Mouse (Mus musculus): ENCODE measurements around the gene Rfc4.
"Not testable (repeated sequence)": the region's sequence is repeated elsewhere in the genome, so short reads cannot be mapped to it uniquely, and the experiment has no call there.

The Rfc4 gene

GRCm38 (mm10) chr16:23106121-23106520, 21.4 kb downstream of the Rfc4 start:
- in situ Hi-C loops (cut with MboI, MseI): loop anchor here in 1 of 2 experiments (25.0 kb wide), 1 partner anchor 844 kb away; the partner anchor contains the start of gene Tra2b

GRCm38 (mm10) chr16:23103841-23104240, 23.7 kb downstream of the Rfc4 start:
- in situ Hi-C loops (cut with MboI, MseI): loop anchor here in 1 of 2 experiments (25.0 kb wide), 1 partner anchor 842 kb away; the partner anchor contains the start of gene Tra2b

GRCm38 (mm10) chr16:23103038-23103745, 24.3 kb downstream of the Rfc4 start:
- in situ Hi-C loops (cut with MboI, MseI): loop anchor here in 1 of 2 experiments (25.0 kb wide), 1 partner anchor 841 kb away; the partner anchor contains the start of gene Tra2b

GRCm38 (mm10) chr16:23102340-23103037, 25.0 kb downstream of the Rfc4 start:
- in situ Hi-C loops (cut with MboI, MseI): loop anchor here in 1 of 2 experiments (25.0 kb wide), 1 partner anchor 840 kb away; the partner anchor contains the start of gene Tra2b

- in situ Hi-C loops (cut with MboI, MseI): loop anchor here in 1 of 2 experiments (25.0 kb wide), 1 partner anchor 838 kb away; the partner anchor contains the start of gene Tra2b
Measured at GRCm38 (mm10) chr16:23100613-23101012, 26.9 kb downstream of the Rfc4 start.

GRCm38 (mm10) chr16:23100099-23100575, 27.4 kb downstream of the Rfc4 start:
- in situ Hi-C loops (cut with MboI, MseI): loop anchor here in 1 of 2 experiments (25.0 kb wide), 1 partner anchor 838 kb away; the partner anchor contains the start of gene Tra2b

- in situ Hi-C loops (cut with MboI, MseI): loop anchor here in 1 of 2 experiments (25.0 kb wide), 1 partner anchor 837 kb away; the partner anchor contains the start of gene Tra2b
Measured at GRCm38 (mm10) chr16:23099632-23100031, 27.9 kb downstream of the Rfc4 start.

GRCm38 (mm10) chr16:23098105-23098452, 29.5 kb downstream of the Rfc4 start:
- in situ Hi-C loops (cut with MboI, MseI): not testable (repeated sequence)

- in situ Hi-C loops (cut with MboI, MseI): not testable (repeated sequence)
Measured at GRCm38 (mm10) chr16:23097290-23098104, 30.0 kb downstream of the Rfc4 start.

- in situ Hi-C loops (cut with MboI, MseI): not testable (repeated sequence)
Measured at GRCm38 (mm10) chr16:23096886-23097285, 30.7 kb downstream of the Rfc4 start.

- in situ Hi-C loops (cut with MboI, MseI): not testable (repeated sequence)
Measured at GRCm38 (mm10) chr16:23095581-23095980, 32.0 kb downstream of the Rfc4 start.

GRCm38 (mm10) chr16:23094136-23094535, 33.4 kb downstream of the Rfc4 start:
- in situ Hi-C loops (cut with MboI, MseI): loop anchor here in 1 of 2 experiments (5.0 kb wide), 1 partner anchor 43 kb away; no protein-coding TSS in a partner anchor

- in situ Hi-C loops (cut with MboI, MseI): loop anchor here in 1 of 2 experiments (5.0 kb wide), 1 partner anchor 44 kb away; no protein-coding TSS in a partner anchor
Measured at GRCm38 (mm10) chr16:23093321-23093953, 34.1 kb downstream of the Rfc4 start.

- in situ Hi-C loops (cut with MboI, MseI): loop anchor here in 1 of 2 experiments (5.0 kb wide), 1 partner anchor 46 kb away; no protein-coding TSS in a partner anchor
Measured at GRCm38 (mm10) chr16:23091345-23091744, 36.2 kb downstream of the Rfc4 start.

- in situ Hi-C loops (cut with MboI, MseI): loop anchor here in 1 of 2 experiments (5.0 kb wide), 1 partner anchor 39 kb away; the partner anchor contains the start of gene Rfc4
Measured at GRCm38 (mm10) chr16:23088491-23088890, 39.0 kb downstream of the Rfc4 start.

GRCm38 (mm10) chr16:23087712-23088111, 39.8 kb downstream of the Rfc4 start:
- in situ Hi-C loops (cut with MboI, MseI): loop anchor here in 1 of 2 experiments (5.0 kb wide), 1 partner anchor 40 kb away; the partner anchor contains the start of gene Rfc4

GRCm38 (mm10) chr16:23087159-23087558, 40.4 kb downstream of the Rfc4 start:
- in situ Hi-C loops (cut with MboI, MseI): loop anchor here in 1 of 2 experiments (5.0 kb wide), 1 partner anchor 40 kb away; the partner anchor contains the start of gene Rfc4

GRCm38 (mm10) chr16:23077516-23077915, 50.0 kb downstream of the Rfc4 start:
- in situ Hi-C loops (cut with MboI, MseI): not testable (repeated sequence)

All from T-helper 17 cell (primary cell).